Mouse (Mus musculus) CH12.LX (cell line): Measurements from ENCODE around the gene Ube4b. TPM values are rescaled to one million over a fixed set of nuclear protein-coding genes. Genes with fewer than 3 reads are reported as not detected.
A peak's percentile ranks its signal among the peaks of the same experiment; 100 is the strongest.

Experiments used
- DNase-seq: peaks from one replicate; pipeline ENCODE4 v3.0.0-alpha.2; 2013; ENCODE audit errors: extremely low read depth
- H3K27ac ChIP-seq: 2 replicates; pipeline ENCODE4 v1.5.1; 2012; ENCODE audit warnings: low read depth, mild to moderate bottlenecking, control low read depth, moderate library complexity; ENCODE audit not compliant: insufficient read depth
- H3K27me3 ChIP-seq: replicated peaks from 2 replicates; pipeline ENCODE3; 2012; ENCODE audit warnings: inconsistent platforms
- H3K36me3 ChIP-seq, 2 experiments: replicated peaks in 1 of 2; 2 replicates each; pipeline versions ENCODE3 to v1.6.1; 2012; ENCODE audit warnings: inconsistent platforms in 1 of 2, low read length in 1 of 2, mild to moderate bottlenecking in 1 of 2, mixed read lengths in 1 of 2, moderate library complexity in 1 of 2; ENCODE audit not compliant: control insufficient read depth in 1 of 2, insufficient read depth in 1 of 2
- H3K4me1 ChIP-seq, 2 experiments: 2 replicates each; pipeline ENCODE4 v1.6.1; 2012; ENCODE audit warnings: inconsistent platforms in 1 of 2, moderate library complexity in 1 of 2; ENCODE audit not compliant: insufficient read depth in 2 of 2, control insufficient read depth in 1 of 2
- H3K4me2 ChIP-seq: 2 replicates; pipeline ENCODE4 v1.6.1; 2012; ENCODE audit warnings: low read depth, mild to moderate bottlenecking, control low read depth; ENCODE audit not compliant: poor library complexity, insufficient read depth, severe bottlenecking
- H3K4me3 ChIP-seq, 3 experiments: fragments of 150-350 bp in 1 of 3; sonication (generic) in 1 of 3; replicated peaks in 1 of 3; 2 replicates each; pipeline versions ENCODE3 to v1.5.1; 2011 to 2012; ENCODE audit warnings: low read depth in 2 of 3, low read length in 2 of 3, mild to moderate bottlenecking in 2 of 3, moderate library complexity in 2 of 3, control low read depth in 1 of 3, improper control_type of control experiment in 1 of 3, inconsistent platforms in 1 of 3, mixed read lengths in 1 of 3; ENCODE audit not compliant: poor library complexity in 1 of 3
- H3K79me2 ChIP-seq: replicated peaks from 2 replicates; pipeline ENCODE4 v1.6.1; 2012; ENCODE audit warnings: mild to moderate bottlenecking, moderate library complexity; ENCODE audit not compliant: control insufficient read depth, poor library complexity, insufficient read depth, severe bottlenecking; ENCODE audit errors: extremely low read depth
- H3K9ac ChIP-seq: 2 replicates; pipeline ENCODE4 v1.6.1; 2012; ENCODE audit warnings: low read depth, mild to moderate bottlenecking, control low read depth, moderate library complexity; ENCODE audit not compliant: insufficient read depth
- H3K9me3 ChIP-seq: replicated peaks from 2 replicates; pipeline ENCODE3; 2012; ENCODE audit warnings: low read length, inconsistent platforms, mixed read lengths
- BHLHE40 ChIP-seq: IDR thresholded peaks from 2 replicates; pipeline ENCODE4 v1.6.1; 2011; ENCODE audit warnings: mild to moderate bottlenecking, low read depth, low read length, improper control_type of control experiment
- CHD2 ChIP-seq: IDR thresholded peaks from 2 replicates; pipeline ENCODE4 v1.6.1; 2011; ENCODE audit warnings: low read length, improper control_type of control experiment
- CTCF ChIP-seq, 2 experiments: IDR thresholded peaks in 1 of 2; conservative IDR thresholded peaks in 1 of 2; 2 replicates each; pipeline ENCODE4 v1.5.1; 2011 to 2012; ENCODE audit warnings: low read depth in 2 of 2, low read length in 2 of 2, improper control_type of control experiment in 1 of 2, inconsistent platforms in 1 of 2, mild to moderate bottlenecking in 1 of 2, moderate library complexity in 1 of 2
- E2F4 ChIP-seq: IDR thresholded peaks from 2 replicates; pipeline ENCODE4 v1.6.1; 2011; ENCODE audit warnings: low read depth, low read length, improper control_type of control experiment; ENCODE audit not compliant: insufficient replicate concordance
- ELF1 ChIP-seq: IDR thresholded peaks from 2 replicates; pipeline ENCODE4 v1.6.1; 2014; ENCODE audit warnings: low read depth, mild to moderate bottlenecking, inconsistent platforms, low read length, improper control_type of control experiment
- EP300 ChIP-seq: IDR thresholded peaks from 2 replicates; pipeline ENCODE4 v1.6.1; 2011; ENCODE audit warnings: low read length, improper control_type of control experiment
- ETS1 ChIP-seq: conservative IDR thresholded peaks from 2 replicates; pipeline ENCODE4 v1.6.1; 2012; ENCODE audit warnings: low read depth, mild to moderate bottlenecking, inconsistent platforms, low read length, improper control_type of control experiment, moderate library complexity
- HCFC1 ChIP-seq: IDR thresholded peaks from 2 replicates; pipeline ENCODE4 v1.6.1; 2012; ENCODE audit warnings: low read depth, mild to moderate bottlenecking, inconsistent platforms, low read length, improper control_type of control experiment
- IRF4 ChIP-seq: IDR thresholded peaks from 2 replicates; pipeline ENCODE4 v1.6.1; 2014; ENCODE audit warnings: low read depth, mild to moderate bottlenecking, inconsistent platforms, low read length, improper control_type of control experiment
- JUN ChIP-seq: IDR thresholded peaks from 2 replicates; pipeline ENCODE4 v1.6.1; 2011; ENCODE audit warnings: low read depth, mild to moderate bottlenecking, low read length, improper control_type of control experiment, moderate library complexity; ENCODE audit not compliant: insufficient read depth
- JUND ChIP-seq: conservative IDR thresholded peaks from 2 replicates; pipeline ENCODE4 v1.6.1; 2011; ENCODE audit warnings: low read depth, low read length, improper control_type of control experiment
- KAT2A ChIP-seq: IDR thresholded peaks from 2 replicates; pipeline ENCODE4 v1.6.1; 2012; ENCODE audit warnings: low read length, improper control_type of control experiment, inconsistent platforms; ENCODE audit not compliant: insufficient replicate concordance
- MAX ChIP-seq: IDR thresholded peaks from 2 replicates; pipeline ENCODE4 v1.6.1; 2011; ENCODE audit warnings: low read length, improper control_type of control experiment
- MAZ ChIP-seq: IDR thresholded peaks from 2 replicates; pipeline ENCODE4 v1.6.1; 2012; ENCODE audit warnings: low read depth, mild to moderate bottlenecking, inconsistent platforms, low read length, improper control_type of control experiment, moderate library complexity
- MXI1 ChIP-seq: IDR thresholded peaks from 2 replicates; pipeline ENCODE4 v1.6.1; 2011; ENCODE audit warnings: mild to moderate bottlenecking, low read depth, low read length, improper control_type of control experiment
- MYC ChIP-seq: IDR thresholded peaks from 2 replicates; pipeline ENCODE4 v1.6.1; 2011; ENCODE audit warnings: low read depth, mild to moderate bottlenecking, improper control_type of control experiment, low read length
- NELFE ChIP-seq: IDR thresholded peaks from 2 replicates; pipeline ENCODE4 v1.6.1; 2011; ENCODE audit warnings: low read depth, low read length, improper control_type of control experiment
- NRF1 ChIP-seq: IDR thresholded peaks from 2 replicates; pipeline ENCODE4 v1.6.1; 2014; ENCODE audit warnings: low read depth, mild to moderate bottlenecking, inconsistent platforms, low read length, improper control_type of control experiment, moderate library complexity
- PAX5 ChIP-seq: IDR thresholded peaks from 2 replicates; pipeline ENCODE4 v1.6.1; 2012; ENCODE audit warnings: low read length, inconsistent platforms, mixed read lengths
- POLR2A ChIP-seq: IDR thresholded peaks from 2 replicates; pipeline ENCODE4 v1.6.1; 2011; ENCODE audit warnings: low read depth, mild to moderate bottlenecking, improper control_type of control experiment, low read length
- POLR2AphosphoS2 ChIP-seq: IDR thresholded peaks from 2 replicates; pipeline ENCODE4 v1.6.1; 2011; ENCODE audit warnings: low read depth, low read length, improper control_type of control experiment
- RCOR1 ChIP-seq: conservative IDR thresholded peaks from 2 replicates; pipeline ENCODE4 v1.6.1; 2012; ENCODE audit warnings: low read depth, mild to moderate bottlenecking, inconsistent platforms, low read length, improper control_type of control experiment
- SIN3A ChIP-seq: IDR thresholded peaks from 2 replicates; pipeline ENCODE4 v1.6.1; 2012; ENCODE audit warnings: low read length, improper control_type of control experiment, inconsistent platforms
- TBP ChIP-seq: conservative IDR thresholded peaks from 2 replicates; pipeline ENCODE4 v1.6.1; 2011; ENCODE audit warnings: low read depth, low read length, improper control_type of control experiment
- TCF12 ChIP-seq: IDR thresholded peaks from 2 replicates; pipeline ENCODE4 v1.6.1; 2014; ENCODE audit warnings: low read depth, mild to moderate bottlenecking, inconsistent platforms, low read length, improper control_type of control experiment
- USF1 ChIP-seq: IDR thresholded peaks from 2 replicates; pipeline ENCODE4 v1.6.1; 2014; ENCODE audit warnings: low read depth, mild to moderate bottlenecking, inconsistent platforms, low read length, improper control_type of control experiment
- USF2 ChIP-seq: conservative IDR thresholded peaks from 2 replicates; pipeline ENCODE4 v1.6.1; 2011; ENCODE audit warnings: low read depth, low read length, improper control_type of control experiment
- ZKSCAN1 ChIP-seq: IDR thresholded peaks from 2 replicates; pipeline ENCODE4 v1.6.1; 2012; ENCODE audit warnings: low read depth, inconsistent platforms, low read length, improper control_type of control experiment, borderline replicate concordance
- ZMIZ1 ChIP-seq: IDR thresholded peaks from 2 replicates; pipeline ENCODE4 v1.6.1; 2012; ENCODE audit warnings: low read depth, mild to moderate bottlenecking, inconsistent platforms, low read length, improper control_type of control experiment
- ZNF384 ChIP-seq: IDR thresholded peaks from 2 replicates; pipeline ENCODE4 v1.6.1; 2012; ENCODE audit warnings: low read depth, low read length, improper control_type of control experiment, inconsistent platforms
- dilution Hi-C: fragments of 300-500 bp; cut with MboI; formaldehyde crosslinking; loops from 2 replicates; pipeline ENCODE4 v1.14.3; 2020; ENCODE audit warnings: low sequenced_read_pairs; ENCODE audit not compliant: extremely low pct_unique_long_range_greater_than_20kb, extremely low pct_ligation_motif_present
- in situ Hi-C: fragments of 300-500 bp; cut with MboI; formaldehyde crosslinking; loops from 3 replicates; pipeline ENCODE4 v1.14.3; 2019; ENCODE audit warnings: low sequenced_read_pairs, low pct_ligation_motif_present, low pct_unique_long_range_greater_than_20kb, mixed read lengths
- polyA plus RNA-seq: library from polyadenylated mRNA; unstranded; fragments of >175 nt; gene quantifications from 2 replicates; pipeline ENCODE4 v1.2.1, GENCODE M21; 2012; ENCODE audit warnings: low read depth; ENCODE audit not compliant: insufficient read length
- total RNA-seq, 2 experiments: library from RNA; depleted of rRNA; stranded (reverse); fragments of 300-350 nt in 1 of 2; fragments of >200 nt in 1 of 2; gene quantifications; 2 replicates each; pipeline ENCODE4 v1.2.3; 2012 to 2014

Gene Ube4b
- 35.3 and 41.6 TPM in 2 replicates for total RNA-seq (2012; rRNA removed)
- 13.1 and 14.3 TPM in 2 replicates for total RNA-seq (2014; rRNA removed)
- polyA plus RNA-seq = 47.9 and 60.0 TPM in 2 replicates

GRCm38 (mm10) chr4:149426325-149427199 is at the start of gene Ube4b:
Ube4b (minus strand) TSS chr4:149426749.
- no peaks in the 10 kb centered on the region for H3K27me3 ChIP-seq
- dilution Hi-C loops = no loop called here
- peak within 1 kb of the TSS; percentile 83 to 97 (median 91) for H3K4me3 ChIP-seq
- in situ Hi-C loops = no loop called here
- H3K9me3 ChIP-seq = peaks cover 8% of the 10 kb centered on the region
- DNase-seq = peak; percentile 98
- H3K4me2 ChIP-seq = peak within 1 kb of the TSS; percentile 65
- H3K27ac ChIP-seq = peak within 1 kb of the TSS; percentile 73
- peaks cover 2 to 5% of the 10 kb centered on the region in 2 experiments; a peak in 3 of 4 replicates for H3K4me1 ChIP-seq
- peaks cover 38% of the 10 kb centered on the region for H3K79me2 ChIP-seq
- peak within 1 kb of the TSS; percentile 74 for H3K9ac ChIP-seq
- peaks cover 6 to 11% of the 10 kb centered on the region in 2 experiments for H3K36me3 ChIP-seq
- no peak for TF ChIP-seq KAT2A
- no peak for TF ChIP-seq ZNF384
- no peak for TF ChIP-seq RCOR1
- TF ChIP-seq ZMIZ1 = no peak
- peak; percentile 73 for TF ChIP-seq HCFC1
- TF ChIP-seq BHLHE40 = peak; percentile 91
- no peak for TF ChIP-seq CTCF (conservative IDR thresholded peaks at IDR 0.05 in 1 of 2, IDR thresholded peaks at IDR 0.05 in 1 of 2; ENCODE audit: low read depth in 2 of 2, low read length in 2 of 2)
- peak; percentile 96 for TF ChIP-seq USF1
- peak; percentile 77 for TF ChIP-seq TCF12
- peak; percentile 25; the same call in 1 of the 2 replicates for TF ChIP-seq IRF4
- no peak for TF ChIP-seq ZKSCAN1
- peak; percentile 87; the same call in 1 of the 2 replicates for TF ChIP-seq MAZ
- peak; percentile 61; the same call in 1 of the 2 replicates for TF ChIP-seq MAX
- peak; percentile 32; the same call in 1 of the 2 replicates for TF ChIP-seq NELFE
- TF ChIP-seq POLR2AphosphoS2 = no peak
- TF ChIP-seq EP300 = no peak
- TF ChIP-seq POLR2A = peak; percentile 74
- peak; percentile 66; the same call in 1 of the 2 replicates for TF ChIP-seq TBP
- TF ChIP-seq ETS1 = no peak; the same call in 1 of the 2 replicates
- TF ChIP-seq ELF1 = peak; percentile 75
- TF ChIP-seq NRF1 = 0 out of 2 replicates have a peak, but pooled peaks have one; percentile 5
- no peak for TF ChIP-seq JUND
- TF ChIP-seq CHD2 = peak; percentile 97
- TF ChIP-seq MXI1 = peak; percentile 5; the same call in 1 of the 2 replicates
- TF ChIP-seq JUN = no peak
- TF ChIP-seq USF2 = peak; percentile 94
- TF ChIP-seq MYC = no peak
- no peak for TF ChIP-seq PAX5
- TF ChIP-seq SIN3A = peak; percentile 63
- no peak for TF ChIP-seq E2F4
